Mouse (Mus musculus): ENCODE data around the gene Cttn.

Gene Cttn

DNA sequence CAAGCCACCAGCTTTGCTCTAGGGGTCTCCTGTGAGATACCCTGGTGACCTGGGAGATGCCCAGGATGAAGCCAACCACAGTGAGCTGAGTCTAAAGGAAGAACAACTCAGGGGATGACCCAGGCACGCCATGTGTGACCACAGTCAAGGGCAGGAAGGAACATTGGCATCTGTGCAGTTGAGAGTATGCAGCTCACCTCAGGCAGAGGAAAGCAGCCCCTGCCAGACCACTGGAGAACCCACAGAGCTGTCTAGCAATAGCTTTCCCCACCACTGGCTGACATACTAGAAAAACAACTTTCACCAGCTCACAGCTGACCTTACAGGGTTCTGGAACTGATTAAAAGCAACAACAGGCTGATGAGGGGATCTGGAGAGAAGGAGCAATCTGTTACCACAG lies 22.6 kb downstream of the Cttn start:
- no peak for DNase-seq

DNA sequence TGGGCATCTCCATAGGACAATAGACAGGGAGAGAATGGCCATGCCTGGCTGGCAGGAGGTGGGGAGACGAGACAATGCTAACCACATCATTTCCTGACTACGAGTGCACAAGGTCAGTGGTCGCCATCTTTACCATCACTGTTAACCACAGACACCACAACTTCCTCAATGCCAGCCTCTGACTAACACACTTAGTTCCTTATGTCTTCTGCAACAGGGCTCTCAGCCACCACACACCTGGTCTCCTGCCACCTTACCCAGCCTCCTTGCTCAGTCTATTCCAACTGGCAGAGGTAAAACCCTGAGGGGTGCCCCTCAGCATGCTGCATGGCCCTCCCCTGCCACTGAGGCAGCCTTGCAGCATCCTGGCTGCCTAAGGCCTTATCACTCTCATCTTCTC lies 23.7 kb downstream of the Cttn start:
- no peak for DNase-seq

DNA sequence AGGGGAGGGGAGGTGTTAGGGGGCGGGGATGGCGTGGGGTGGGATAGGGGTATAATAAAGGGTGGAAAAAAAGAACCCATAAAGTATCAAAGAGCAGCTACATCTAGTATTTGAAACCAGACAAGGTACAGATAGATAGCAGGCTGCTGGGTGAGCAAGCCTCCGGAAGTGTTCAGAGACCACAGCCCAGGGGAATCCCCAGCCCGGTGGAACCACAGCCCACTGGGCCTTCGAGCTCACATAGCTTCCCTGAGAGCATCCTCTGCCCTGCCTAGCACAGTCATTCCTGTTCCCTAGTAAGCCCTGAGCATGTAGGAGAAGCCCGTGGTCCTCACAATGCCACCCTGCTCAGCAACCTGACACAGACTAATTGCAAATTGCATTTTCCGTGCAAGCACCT lies 26.0 kb downstream of the Cttn start:
- no peak for DNase-seq

DNA sequence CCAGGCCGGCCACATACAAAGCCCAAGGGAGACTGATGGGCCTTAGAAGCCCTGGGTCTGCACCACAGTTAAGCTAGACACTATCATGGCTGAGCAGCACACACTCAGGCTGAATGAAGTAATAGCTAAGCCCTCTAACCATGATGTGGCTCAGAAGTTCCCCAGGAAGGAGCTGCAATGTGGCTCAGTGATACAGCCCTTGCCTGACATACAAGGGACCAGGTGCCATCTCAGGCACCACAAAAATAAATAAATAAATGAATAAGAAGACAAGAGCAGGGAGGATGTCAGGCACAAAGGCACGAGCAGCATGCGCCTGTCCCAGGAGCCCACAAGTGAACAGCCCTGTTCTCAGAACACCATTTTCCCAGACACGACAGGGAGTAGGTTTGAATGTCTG lies 28.8 kb downstream of the Cttn start:
- no peak for DNase-seq

DNA sequence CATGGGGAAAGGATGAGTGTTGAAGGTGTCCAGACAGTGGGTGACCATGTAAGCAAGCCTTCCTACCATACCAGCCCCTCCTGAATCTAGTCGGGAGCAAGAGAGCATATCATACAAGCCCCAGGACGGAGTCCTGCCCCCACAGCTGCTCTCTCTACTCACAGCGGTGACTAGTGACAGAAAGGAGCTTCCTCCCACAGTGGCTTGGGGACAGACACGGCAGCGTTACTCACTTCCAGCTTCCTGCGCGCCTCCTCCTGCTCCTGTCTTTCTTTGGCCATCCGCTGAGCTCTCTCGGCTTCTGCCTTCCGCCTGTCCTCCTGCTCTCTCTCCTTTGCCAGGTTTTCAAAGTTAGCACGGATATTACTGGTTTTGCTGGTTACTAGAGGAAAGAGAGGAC lies 29.3 kb downstream of the Cttn start:
- DNase-seq: no peak

DNA sequence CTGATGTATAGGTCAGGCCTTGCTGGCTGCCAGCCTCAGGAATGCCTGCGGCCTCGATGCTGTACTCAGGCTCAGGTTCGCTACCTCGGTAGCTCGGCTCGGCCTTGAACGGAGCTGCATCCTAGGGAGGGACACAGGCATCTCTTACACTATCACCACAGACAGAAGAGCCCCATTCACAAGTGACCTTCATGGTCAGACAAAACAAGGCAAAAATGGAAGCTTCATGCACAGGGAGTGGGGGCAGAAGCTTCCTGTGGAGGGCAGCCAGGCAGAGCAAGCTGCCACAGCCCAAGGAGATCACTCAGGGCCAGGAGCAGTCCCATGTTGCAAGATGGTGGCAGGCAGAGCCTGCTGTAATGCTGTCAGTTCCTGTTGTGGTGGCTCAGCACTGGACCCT lies 32.0 kb downstream of the Cttn start:
- DNase-seq: no peak

DNA sequence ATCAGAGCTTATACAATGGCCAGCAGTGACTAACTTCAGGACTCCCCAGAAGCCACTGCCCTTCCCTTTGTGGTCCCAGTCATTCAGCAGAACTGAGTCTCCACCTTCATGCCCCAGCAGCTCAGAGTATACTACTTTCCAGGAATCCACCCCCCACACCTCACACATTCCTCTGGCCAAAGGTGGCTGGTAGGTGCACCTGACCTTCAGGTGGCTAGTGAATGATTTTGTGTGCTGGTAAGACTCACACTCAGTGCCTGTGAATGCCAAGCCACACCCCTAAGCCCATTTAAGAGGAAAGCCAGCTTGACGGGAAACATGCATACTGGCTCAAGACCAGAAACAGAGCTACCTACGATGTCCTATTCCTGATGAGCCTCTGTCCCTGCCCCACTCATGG lies 37.9 kb downstream of the Cttn start:
- DNase-seq: no peak

DNA sequence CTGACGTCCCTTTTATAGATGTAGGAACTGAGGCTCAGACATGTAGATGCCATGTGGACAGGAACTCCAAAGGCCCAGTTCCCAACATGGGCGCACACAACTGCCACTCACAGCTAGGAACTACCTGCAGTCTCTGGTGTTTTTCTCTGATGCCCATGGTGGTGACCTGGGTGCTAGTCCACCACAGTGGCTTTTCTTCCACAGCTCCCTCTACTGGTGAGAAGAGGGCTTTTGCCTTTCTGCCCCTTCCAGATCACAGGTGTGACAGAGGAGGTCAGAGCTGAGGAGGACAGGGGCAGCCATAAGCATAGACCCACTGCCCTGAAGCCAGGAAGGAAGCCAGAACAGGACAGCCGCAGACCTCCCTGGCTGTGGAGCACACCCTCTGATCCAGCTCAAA lies 43.3 kb downstream of the Cttn start:
- no peak for DNase-seq

DNA sequence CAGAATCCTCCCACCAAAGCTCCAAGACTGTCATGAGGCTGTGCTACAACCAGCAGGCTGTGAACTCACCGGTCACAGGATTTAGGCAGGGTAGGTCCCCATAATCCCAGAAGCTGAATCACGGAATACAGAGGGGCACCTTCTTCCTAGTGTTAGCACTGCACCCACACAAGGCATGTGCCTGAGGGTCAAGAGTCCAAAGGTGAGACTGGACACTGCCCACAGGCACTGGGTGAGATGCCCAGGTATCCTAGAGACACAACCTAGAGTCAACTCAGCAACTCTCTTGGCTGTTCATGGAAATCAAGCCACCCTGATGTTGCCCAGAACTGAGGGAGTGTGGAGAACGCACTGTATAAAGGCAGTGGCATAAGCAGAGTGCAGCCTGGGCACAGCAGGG lies 44.2 kb downstream of the Cttn start:
- DNase-seq: no peak

DNA sequence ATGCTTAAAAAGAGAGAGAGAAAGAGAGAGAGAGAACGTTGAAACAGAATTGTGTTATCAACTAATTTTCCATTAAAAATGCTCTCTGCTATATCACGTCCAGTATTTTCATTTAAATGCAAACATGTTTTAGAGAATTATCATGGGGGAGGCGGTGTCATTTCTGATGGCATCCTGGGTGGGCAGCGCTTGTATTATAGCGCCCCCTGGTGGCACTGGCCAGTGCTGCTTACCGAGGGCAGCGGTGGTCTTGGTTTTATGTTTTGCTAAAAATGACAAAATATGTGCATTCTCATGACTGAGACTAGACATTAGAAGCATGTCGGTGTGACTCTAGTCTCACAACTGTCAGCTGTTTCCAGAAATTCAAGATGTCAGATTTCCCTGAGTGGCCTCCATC lies 44.9 kb downstream of the Cttn start:
- peak; percentile 69 for DNase-seq

DNA sequence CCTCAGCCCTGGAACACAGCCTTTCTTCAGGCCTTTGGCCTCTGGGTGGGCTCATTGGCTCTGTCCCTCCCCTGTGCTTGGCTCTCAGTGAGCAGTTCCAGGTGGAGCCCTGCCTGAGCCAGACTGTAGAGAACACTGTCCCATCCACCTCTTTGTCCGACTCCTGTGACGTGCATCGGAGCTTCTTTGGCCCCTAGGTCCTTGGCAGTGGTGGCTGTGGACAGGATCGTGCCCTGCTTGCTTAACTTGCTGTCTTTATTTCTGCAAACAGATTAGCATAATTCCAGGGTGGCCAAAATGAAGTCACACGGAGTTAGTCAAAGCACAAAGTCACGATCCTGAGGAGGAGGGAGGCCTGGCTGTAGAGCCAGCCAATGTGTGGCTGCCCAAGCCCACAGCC lies 49.3 kb downstream of the Cttn start:
- no peak for DNase-seq

DNA sequence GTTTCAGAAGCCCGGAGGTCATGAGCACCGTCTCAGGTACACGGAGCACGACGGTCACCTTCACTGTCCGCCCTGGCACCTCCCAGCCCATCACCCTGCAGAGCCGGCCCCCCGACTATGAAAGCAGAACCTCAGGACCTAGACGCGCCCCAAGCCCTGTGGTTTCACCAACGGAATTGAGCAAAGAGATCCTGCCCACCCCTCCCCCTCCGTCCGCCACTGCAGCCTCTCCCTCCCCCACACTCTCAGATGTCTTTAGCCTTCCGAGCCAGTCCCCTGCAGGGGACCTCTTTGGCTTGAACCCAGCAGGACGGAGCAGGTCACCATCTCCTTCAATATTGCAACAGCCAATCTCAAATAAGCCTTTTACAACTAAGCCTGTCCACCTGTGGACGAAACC lies 50.3 kb downstream of the Cttn start:
- DNase-seq: no peak

DNA sequence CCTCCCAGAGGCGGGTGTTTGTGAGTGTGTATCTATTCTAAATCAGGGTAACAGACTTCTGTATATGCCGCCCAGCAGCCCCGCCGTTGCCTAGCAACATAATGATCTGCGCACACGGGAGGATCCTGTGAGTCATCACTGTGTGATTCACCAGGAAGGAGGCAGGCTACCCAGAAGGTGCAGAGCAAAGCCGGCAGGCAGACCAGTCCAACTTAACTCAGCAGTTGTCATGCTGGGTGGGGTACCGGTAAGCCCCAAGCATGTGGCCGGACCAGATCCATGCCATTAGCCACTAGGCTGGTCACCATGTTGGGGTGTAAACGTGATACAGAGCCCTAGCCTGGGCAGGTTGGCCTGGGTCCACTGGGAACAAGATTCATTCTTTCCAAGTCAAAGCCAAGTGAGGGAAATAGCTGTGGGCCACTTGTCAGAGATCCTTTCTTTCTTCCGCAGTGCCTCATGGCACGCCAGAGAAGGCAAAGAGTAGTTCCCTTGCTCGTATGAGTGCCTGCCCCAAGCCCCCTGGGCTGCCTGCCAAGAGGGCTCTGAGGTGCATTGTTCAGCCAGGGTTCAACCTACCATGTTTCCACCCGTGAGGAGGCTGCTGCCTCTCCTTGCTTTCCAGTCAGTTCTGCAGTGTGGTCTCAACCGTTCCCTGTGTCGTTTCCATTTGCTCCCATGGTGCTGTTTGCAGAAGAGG lies 53.0 kb downstream of the Cttn start:
- peak; percentile 84 for DNase-seq

DNA sequence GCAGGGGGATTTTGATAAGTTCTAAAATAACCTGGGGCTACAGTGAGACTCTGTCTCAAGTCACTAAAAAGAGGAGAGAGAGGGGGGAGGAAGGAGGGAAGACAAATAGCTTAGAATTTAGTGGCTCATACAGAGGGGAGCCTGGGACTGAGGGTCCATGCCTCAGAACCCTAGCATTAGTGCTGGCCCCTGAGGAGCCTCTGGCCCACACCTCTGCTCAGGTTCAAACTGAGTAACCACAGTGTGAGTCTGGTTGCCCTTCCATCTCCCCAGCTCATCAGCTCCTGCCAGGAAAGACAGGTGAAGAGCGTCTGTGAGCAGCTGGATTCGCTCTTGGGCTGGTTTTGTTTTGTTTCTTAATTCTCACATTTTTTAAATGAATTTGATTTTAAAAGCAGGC lies 53.6 kb downstream of the Cttn start:
- no peak for DNase-seq

DNA sequence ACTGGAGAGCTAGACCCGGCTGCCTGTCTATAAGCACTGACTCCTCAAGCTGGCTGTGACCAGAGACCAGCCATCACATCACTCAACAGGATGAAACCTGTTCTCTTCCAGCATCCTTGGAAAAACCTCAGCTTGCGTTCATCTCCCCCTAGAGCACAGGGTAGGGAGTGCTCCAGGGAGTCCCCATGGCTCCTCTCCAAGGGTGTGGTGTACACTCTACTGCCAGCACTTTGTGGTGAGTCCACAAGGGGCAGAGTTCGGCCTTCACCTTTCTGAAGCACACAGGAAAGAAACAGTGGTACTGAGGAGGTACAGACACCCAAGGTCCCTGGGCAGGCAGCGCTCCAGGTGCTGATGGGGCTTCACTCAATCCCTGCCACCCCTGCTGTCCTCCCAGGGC lies 55.0 kb downstream of the Cttn start:
- DNase-seq: peak; percentile 39

DNA sequence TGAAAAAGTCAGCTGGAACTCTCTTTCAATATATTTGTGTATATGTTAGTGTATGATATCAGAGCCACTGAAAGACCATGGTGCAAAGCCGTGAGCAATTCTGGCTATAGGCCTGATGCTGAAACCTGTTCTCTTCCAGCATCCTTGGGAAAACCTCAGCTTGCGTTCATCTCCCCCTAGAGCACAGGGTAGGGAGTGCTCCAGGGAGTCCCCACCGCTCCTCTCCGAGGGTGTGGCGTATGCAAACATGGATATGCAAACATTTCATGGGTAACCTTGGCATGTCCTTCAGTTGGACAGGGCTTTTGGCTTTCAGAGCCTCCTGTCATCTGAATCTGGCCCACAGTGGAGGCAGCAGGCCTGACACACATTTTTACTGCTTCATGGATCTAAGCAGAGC lies 56.2 kb downstream of the Cttn start:
- no peak for DNase-seq

DNA sequence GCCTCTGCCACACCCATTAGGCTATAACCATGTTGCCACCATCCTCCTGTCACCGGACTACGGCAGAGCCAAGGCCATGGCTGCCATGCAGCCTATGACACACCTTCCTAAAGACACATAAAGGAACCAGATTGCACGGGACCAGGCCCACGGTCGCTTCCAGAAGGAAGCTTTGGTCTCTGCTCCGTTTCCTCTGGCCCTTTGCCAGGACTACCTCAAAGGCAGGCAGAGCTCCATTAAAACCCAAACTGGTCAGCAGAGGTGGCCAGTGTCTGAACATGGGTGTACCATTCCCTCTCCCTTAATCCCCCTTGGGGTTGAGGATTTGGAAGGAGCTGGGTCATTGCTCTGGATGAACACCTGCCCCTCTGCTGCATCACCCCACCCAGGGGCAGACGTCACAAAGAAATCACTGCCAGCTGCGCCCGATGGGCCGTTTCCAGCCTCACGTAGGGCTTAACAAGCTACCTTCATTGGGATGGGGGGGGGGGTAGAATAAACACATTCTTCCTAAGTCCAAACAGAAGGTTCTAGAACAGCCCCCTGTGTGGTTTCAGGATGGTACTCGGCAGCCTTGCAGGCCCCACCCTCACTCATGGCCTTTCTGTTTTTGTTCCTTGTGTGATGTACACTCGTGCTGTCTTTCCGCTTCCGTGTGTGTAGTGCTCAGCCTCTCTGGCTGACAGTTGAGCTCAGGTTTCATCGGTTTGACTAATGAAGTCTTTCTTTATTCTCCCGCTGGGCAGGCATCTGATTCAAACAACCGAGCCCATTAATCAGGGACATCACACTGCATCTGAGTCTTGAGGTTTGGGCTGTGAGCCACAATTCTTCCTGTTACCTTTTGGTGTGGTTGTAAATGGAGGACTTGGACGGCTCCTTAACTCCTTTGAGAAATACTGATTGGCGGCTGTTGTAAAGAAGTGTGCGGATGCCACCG lies 58.6 kb downstream of the Cttn start:
- peak; percentile 47 for DNase-seq

DNA sequence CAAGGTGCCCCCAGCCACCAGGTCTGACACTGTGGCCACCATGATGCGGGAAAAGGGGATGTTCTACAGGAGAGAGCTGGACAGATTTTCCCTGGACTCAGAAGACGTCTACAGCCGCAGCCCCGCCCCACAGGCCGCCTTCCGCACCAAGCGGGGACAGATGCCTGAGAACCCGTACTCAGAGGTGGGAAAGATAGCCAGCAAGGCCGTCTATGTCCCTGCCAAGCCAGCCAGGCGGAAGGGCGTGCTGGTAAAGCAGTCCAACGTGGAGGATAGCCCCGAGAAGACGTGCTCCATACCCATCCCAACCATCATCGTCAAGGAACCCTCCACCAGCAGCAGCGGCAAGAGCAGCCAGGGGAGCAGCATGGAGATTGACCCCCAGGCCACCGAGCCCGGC lies 61.1 kb downstream of the Cttn start:
- no peak for DNase-seq

DNA sequence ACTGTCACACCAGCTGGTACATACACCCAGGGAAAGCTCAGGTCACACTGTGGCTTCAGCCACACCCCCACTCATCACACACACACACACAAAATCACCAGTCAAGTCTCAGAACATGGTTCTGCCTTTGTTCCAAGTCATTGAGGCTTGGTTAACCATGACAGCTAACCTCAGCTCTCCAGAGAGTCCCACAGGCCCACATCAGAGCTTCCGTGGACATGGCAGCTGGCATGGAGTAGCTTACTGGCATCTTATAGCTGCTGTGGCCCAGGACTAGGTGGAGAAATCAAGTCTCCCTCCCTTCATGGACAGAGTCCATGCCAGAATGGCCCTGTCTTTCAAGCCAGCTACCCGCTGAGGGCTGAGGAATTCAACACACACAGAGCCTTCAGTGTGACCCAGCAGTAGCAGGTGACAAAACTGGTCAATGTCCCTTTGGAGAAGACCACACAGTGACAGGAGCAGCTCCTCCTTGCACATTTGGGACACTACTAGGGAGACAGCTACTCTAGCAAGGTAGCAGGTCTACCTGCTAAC lies 62.3 kb downstream of the Cttn start:
- DNase-seq: peak; percentile 36

DNA sequence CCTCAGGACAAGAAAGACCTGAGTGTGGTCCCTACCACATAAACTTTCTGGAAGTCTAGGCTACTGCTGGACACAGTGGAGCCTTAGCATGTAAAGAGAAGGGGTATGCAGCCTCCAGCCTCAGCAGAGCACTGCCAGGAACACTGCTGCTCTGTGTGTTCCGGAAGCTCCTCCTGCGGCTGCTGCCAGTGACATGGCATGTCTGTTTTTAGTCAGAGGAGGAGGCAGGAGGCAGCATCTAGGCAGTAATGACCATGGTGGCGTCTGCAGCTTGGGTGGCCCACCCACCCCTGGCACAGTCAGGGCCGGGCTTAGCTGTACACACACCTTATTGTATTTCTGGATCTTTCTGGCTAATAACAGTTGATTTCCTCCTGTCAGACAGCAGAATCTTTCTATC lies 63.1 kb downstream of the Cttn start:
- no peak for DNase-seq

DNA sequence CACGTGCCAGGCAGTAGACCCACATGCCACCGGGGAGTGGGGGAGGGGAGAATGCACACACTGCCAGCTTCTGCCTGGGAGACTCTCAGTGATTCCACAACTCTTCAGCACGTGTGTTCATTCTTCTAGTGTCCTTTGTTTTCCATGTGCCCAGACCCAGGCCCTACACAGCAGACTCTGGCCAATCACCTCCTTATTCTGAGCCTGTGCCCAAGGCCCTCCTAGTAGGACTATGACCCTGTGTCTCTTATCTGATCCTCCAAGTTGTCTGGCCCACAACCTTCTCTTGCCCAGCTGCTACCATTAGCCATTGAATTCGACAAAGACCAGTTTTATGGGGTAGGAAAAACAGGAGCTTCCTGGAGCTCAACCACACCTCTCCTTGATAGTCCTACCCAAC lies 68.3 kb downstream of the Cttn start:
- no peak for DNase-seq

DNA sequence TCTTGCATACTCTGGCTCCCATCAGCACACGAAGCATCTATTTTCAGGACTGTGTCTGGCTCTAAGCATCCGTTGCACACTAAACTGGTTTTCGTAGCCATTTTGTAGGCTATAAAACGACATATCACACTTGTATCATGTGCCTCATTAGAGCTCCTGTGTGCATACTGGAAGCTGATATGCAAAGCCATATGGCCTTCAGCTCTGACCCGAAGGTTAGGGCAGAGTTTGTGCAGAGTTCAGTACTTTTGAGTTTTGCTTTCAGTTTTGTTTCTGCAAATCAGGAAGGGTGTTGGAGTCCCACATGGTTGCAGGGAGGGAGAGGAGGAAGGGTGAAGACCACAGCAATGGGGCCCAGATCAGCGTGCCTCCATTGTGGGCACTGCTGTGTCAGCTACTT lies 79.1 kb downstream of the Cttn start:
- no peak for DNase-seq

DNA sequence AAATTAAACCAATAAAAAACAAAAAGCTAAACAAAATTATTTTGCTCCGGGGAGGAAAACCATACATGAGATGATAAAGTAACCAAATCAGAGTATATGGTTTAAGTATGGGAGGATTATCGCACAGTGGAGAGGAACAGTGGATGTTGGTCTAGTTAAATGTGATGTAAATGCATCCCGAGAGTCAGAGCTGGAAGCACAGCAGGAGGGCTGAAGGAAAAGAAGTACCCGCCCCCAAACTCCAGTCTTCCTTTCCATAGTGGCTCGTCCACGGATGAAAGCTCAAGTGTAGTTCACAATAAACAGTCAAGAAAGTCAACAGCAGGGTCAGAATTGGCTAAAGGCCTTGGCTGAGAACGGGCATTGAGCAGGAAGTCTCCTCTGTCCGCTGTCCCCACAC lies 80.1 kb downstream of the Cttn start:
- no peak for DNase-seq

DNA sequence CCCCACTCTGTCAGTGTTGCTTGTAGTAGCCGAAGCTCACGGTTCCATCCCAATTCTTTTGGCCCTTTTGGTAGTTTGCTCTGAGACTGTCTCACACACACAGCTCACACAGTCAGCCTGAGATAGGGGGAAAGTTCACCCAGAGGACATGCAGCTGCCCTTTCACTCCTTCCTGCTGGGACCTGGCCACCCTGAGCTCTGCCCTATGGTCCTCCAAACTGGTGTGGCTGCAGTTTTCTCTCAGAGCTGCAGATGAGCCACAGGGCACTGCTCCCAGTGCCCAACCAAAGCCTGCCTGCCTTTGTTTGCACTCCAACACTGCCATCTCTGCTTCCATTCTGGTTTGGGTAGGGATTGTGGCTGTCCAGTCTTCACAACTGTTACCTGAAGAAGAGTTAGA lies 81.1 kb downstream of the Cttn start:
- no peak for DNase-seq
